Mouse (Mus musculus) liver, embryonic 14.5 days (tissue): ENCODE measurements around the gene Ubr4.

Experiments
- CTCF ChIP-seq: IDR thresholded peaks from 2 replicates; pipeline ENCODE4 v1.5.1; 2016; ENCODE audit warnings: antibody characterized with exemption, low read depth, control low read depth
- EP300 ChIP-seq: IDR thresholded peaks from 2 replicates; pipeline ENCODE4 v1.6.1; 2016; ENCODE audit warnings: antibody characterized with exemption, low read depth

GRCm38 (mm10) chr4:139491541-139492170 is 139.2 kb downstream of the Ubr4 start:
- TF ChIP-seq CTCF (no peak), EP300 (no peak)
